Mouse (Mus musculus) testis, adult 2 months (tissue): ENCODE results near the gene Trmt5.

Source experiments
- CTCF ChIP-seq: fragments of 200-500 bp; IDR thresholded peaks from 2 replicates; pipeline ENCODE4 v1.5.1; 2012; ENCODE audit warnings: low read depth, mild to moderate bottlenecking, inconsistent platforms, low read length, moderate library complexity; ENCODE audit not compliant: control insufficient read depth, insufficient read depth, insufficient replicate concordance
- POLR2A ChIP-seq: fragments of 200-500 bp; IDR thresholded peaks from 2 replicates; pipeline ENCODE4 v1.6.1; 2012; ENCODE audit warnings: low read depth, mild to moderate bottlenecking, inconsistent platforms, low read length, moderate library complexity; ENCODE audit not compliant: control insufficient read depth

DNA sequence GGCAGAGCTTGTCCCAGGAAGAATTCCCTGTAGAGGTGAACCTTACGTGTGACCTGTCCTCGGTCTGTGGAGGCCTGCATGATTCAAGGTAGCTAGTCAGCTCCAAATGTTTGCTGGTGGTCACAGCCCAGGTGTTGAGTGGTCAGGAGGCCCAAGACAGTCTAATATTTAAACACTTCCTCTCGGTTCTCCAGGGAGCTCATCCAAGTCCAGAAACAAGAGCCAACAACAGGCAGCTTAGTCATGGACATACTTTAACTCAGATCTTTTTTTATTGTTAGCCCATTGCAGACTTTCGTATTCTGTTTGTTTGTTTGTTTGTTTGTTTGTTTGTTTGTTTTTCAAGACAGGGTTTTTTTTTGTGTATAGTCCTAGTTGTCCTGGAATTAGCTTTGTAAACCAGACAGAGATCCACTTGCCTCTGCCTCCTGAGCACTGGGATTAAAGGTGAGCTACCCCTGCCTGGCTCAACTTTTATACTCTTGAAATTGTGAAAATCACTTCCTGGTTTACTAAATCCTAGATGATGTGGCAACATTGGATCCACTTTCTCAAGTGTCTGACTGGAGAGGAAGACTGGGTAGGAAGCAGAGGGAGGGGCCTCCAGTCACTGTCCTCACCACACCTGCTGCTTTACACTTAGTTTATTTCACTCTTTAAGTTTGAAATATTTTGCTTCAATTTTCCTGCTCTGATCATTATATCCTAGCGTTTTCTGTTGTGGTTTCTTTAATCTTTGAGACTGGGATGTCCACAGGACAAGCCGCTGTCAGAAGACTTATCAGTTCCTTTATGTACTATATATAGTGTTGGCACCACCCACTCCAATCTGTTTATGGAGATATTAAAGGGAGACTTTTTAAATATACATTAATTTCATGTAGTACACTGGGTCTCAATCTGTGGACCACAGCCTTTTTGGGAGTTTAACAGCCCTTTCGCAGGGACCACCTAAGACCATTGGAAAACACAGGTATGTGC, 31.5 kb upstream of the Trmt5 start:
- no peak for TF ChIP-seq CTCF
- no peak for TF ChIP-seq POLR2A
